Mouse (Mus musculus): ENCODE results near the gene Tbc1d10a.
A peak's percentile ranks its signal among the peaks of the same experiment; 100 is the strongest.

Tbc1d10a gene

GRCm38 (mm10) chr11:4186486-4187317 is at the start of gene Tbc1d10a:
Gene Tbc1d10a (plus strand): TSS chr11:4186789.
- peak; percentile 98 for DNase-seq

GRCm38 (mm10) chr11:4138964-4139363 is 47.6 kb upstream of the Tbc1d10a start:
- no peak for DNase-seq

GRCm38 (mm10) chr11:4141505-4141904 is 45.1 kb upstream of the Tbc1d10a start:
- no peak for DNase-seq

GRCm38 (mm10) chr11:4142352-4142751 is 44.2 kb upstream of the Tbc1d10a start:
- no peak for DNase-seq

GRCm38 (mm10) chr11:4143281-4144062 is 43.1 kb upstream of the Tbc1d10a start:
- DNase-seq: no peak

GRCm38 (mm10) chr11:4146381-4146780 is 40.2 kb upstream of the Tbc1d10a start:
- no peak for DNase-seq

GRCm38 (mm10) chr11:4147098-4147497 is 39.5 kb upstream of the Tbc1d10a start:
- no peak for DNase-seq

- DNase-seq: no peak
These were observed 38.5 kb upstream of the Tbc1d10a start for GRCm38 (mm10) chr11:4148120-4148519.

- DNase-seq: no peak
These were observed 37.9 kb upstream of the Tbc1d10a start for GRCm38 (mm10) chr11:4148536-4149156.

GRCm38 (mm10) chr11:4149886-4150285 is 36.7 kb upstream of the Tbc1d10a start:
- no peak for DNase-seq

- DNase-seq: no peak
These were observed 32.9 kb upstream of the Tbc1d10a start for GRCm38 (mm10) chr11:4153694-4154093.

GRCm38 (mm10) chr11:4155641-4156040 is 30.9 kb upstream of the Tbc1d10a start:
- no peak for DNase-seq

- no peak for DNase-seq
These were observed 27.9 kb upstream of the Tbc1d10a start for GRCm38 (mm10) chr11:4158676-4159075.

- peak; percentile 95 for DNase-seq
These were observed 26.5 kb upstream of the Tbc1d10a start, which contains the start of the genes Ccdc157 and Sf3a1 for GRCm38 (mm10) chr11:4159808-4160708. Gene Ccdc157 (minus strand): TSS chr11:4160293. Gene Sf3a1 (plus strand): TSS chr11:4160350.

- no peak for DNase-seq
These were observed 25.7 kb upstream of the Tbc1d10a start for GRCm38 (mm10) chr11:4160758-4161480.

- DNase-seq: no peak
These were observed 21.9 kb upstream of the Tbc1d10a start for GRCm38 (mm10) chr11:4164701-4165100.

- DNase-seq: no peak
These were observed 20.0 kb upstream of the Tbc1d10a start for GRCm38 (mm10) chr11:4166467-4167090.

- DNase-seq: peak; percentile 39
These were observed 12.0 kb upstream of the Tbc1d10a start for GRCm38 (mm10) chr11:4174586-4174985.

GRCm38 (mm10) chr11:4177716-4178115 is 8.9 kb upstream of the Tbc1d10a start:
- DNase-seq: no peak

- no peak for DNase-seq
These were observed 4.5 kb upstream of the Tbc1d10a start for GRCm38 (mm10) chr11:4182061-4182460.

- DNase-seq: no peak
These were observed 3.1 kb upstream of the Tbc1d10a start for GRCm38 (mm10) chr11:4183511-4183910.

All from right cerebral cortex, postnatal 25 days (tissue).